Mouse (Mus musculus) myocyte (in vitro differentiated cells): ENCODE measurements around the gene Tshz3.
A peak's percentile ranks its signal among the peaks of the same experiment; 100 is the strongest.

Experiments used
- CEBPB ChIP-seq: IDR thresholded peaks from 2 replicates; pipeline ENCODE4 v1.6.1; 2011; ENCODE audit warnings: mild to moderate bottlenecking, moderate library complexity; ENCODE audit not compliant: poor library complexity, insufficient read depth, severe bottlenecking
- E2F4 ChIP-seq: IDR thresholded peaks from one replicate; pipeline ENCODE4 v1.6.1; 2011; ENCODE audit warnings: mild to moderate bottlenecking, control low read depth, moderate library complexity; ENCODE audit not compliant: insufficient read depth
- MAX ChIP-seq: IDR thresholded peaks from one replicate; pipeline ENCODE4 v1.6.1; 2011; ENCODE audit warnings: low read depth, mild to moderate bottlenecking, control low read depth
- MYOD1 ChIP-seq, 3 experiments: IDR thresholded peaks; one replicate each; pipeline ENCODE4 v1.6.1; 2011; ENCODE audit warnings: control low read depth in 2 of 3, low read depth in 2 of 3, mild to moderate bottlenecking in 2 of 3, moderate library complexity in 1 of 3; ENCODE audit not compliant: insufficient read length in 2 of 3, control insufficient read depth in 1 of 3
- POLR2A ChIP-seq: IDR thresholded peaks from one replicate; pipeline ENCODE4 v1.6.1; 2011; ENCODE audit warnings: low read depth, mild to moderate bottlenecking, control low read depth, moderate library complexity; ENCODE audit not compliant: insufficient read length
- POLR2AphosphoS2 ChIP-seq: IDR thresholded peaks from one replicate; pipeline ENCODE4 v1.6.1; 2011; ENCODE audit warnings: low read depth, control low read depth; ENCODE audit not compliant: insufficient read length
- USF1 ChIP-seq: IDR thresholded peaks from one replicate; pipeline ENCODE4 v1.6.1; 2011; ENCODE audit warnings: low read depth, mild to moderate bottlenecking, control low read depth, moderate library complexity

DNA sequence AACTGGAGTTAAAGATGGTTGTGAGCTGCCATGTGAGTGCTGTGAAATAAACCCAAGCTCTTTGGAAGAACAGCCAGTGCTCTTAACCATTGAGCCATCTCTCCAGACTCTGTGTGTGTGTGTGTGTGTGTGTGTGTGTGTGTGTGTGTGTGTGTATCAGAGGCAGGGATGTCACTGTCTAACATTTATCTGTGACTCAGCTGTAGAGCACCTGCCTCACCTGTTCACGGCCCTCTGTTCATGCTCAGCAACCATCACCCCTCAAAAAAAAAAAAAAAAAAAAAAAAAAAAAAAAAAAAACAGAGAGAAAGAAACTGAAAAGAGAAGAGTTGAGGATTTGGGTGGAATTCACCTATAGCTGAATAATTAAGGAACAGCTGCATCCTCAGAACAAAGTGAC lies 10.4 kb upstream of the Tshz3 start:
- TF ChIP-seq POLR2A (no peak), MAX (no peak), MYOD1 (IDR thresholded peaks at IDR 0.05; ENCODE audit: control insufficient read depth in 1 of 3, insufficient read length in 2 of 3, low read depth in 2 of 3) (peak in 2 of 3 experiments; percentile 69 to 74), POLR2AphosphoS2 (no peak), CEBPB (no peak), E2F4 (no peak), USF1 (no peak)
